In the genomic region with DNA sequence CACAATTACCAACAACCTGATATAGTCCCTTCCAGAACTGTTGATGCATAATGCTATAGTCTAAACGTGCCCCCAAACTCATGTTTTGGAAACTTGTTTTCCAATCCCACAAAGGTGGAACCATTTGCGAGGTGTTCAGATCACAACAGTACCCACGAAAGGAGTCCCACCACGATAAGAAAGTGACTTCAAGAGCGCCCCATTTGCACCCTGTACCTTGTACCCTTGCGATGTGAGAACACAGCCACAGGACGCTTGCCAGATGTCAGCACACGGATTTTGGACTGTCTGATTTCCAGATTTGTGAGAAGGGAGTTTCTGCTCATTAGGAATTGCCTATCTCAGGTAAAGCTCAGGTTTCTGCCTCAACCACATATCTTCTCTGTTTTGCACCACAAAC, we compare ENCODE assay signal across 20 mouse cellular contexts.
DNase-seq lines count a peak whose midpoint lies in the region; ATAC-seq lines count a peak whose summit lies in the region.
"Had no signal": no experiment of that assay in that cellular context is flagged by ENCODE, and none has a peak within 500 bp of the region (broad histone marks: within the 10 kb centered on the region; RNA-seq: fewer than 3 reads in every experiment).

No protein-coding gene starts in this region.

- H3K9me3 ChIP-seq in kidney, embryonic 15.5 days (replicated peaks): no peaks in the 10 kb centered on the region
- no peaks in the 10 kb centered on the region for H3K9me3 ChIP-seq in kidney, embryonic 16.5 days (ENCODE audit: low read length)
- H3K9me3 ChIP-seq: embryonic facial prominence, embryonic 12.5 days; forebrain, embryonic 15.5 days; heart, embryonic 10.5 days; heart, embryonic 15.5 days had no signal

- H3K4me2 ChIP-seq in kidney, embryonic 15.5 days: no peak overlapping the region
- no peak overlapping the region for H3K4me2 ChIP-seq in kidney, embryonic 16.5 days (replicated peaks; ENCODE audit: low read depth, low read length)
- H3K4me2 ChIP-seq: embryonic facial prominence, embryonic 12.5 days; forebrain, embryonic 15.5 days; heart, embryonic 15.5 days had no signal

- no peaks in the 10 kb centered on the region for H3K4me1 ChIP-seq in kidney, embryonic 15.5 days
- no peaks in the 10 kb centered on the region for H3K4me1 ChIP-seq in kidney, embryonic 16.5 days (ENCODE audit: insufficient read depth, low read length)
- H3K4me1 ChIP-seq: embryonic facial prominence, embryonic 12.5 days had no signal

- peak; percentile 69 for DNase-seq in kidney, adult 11 months
- peak; percentile 89 for DNase-seq in kidney, adult 9 months
- DNase-seq in kidney, postnatal 14 days: peak; percentile 46
- peak; percentile 76 to 81 for DNase-seq in kidney, postnatal 36 days
- DNase-seq: adrenal gland, postnatal 14 days; cerebellum, adult 11-12 months; cerebellum, adult 9-10 months; cerebellum, postnatal 25 days; gastrocnemius, postnatal 36 days; heart, adult 18-20 months; heart, postnatal 36 days had no signal

- no peak overlapping the region for H3K4me3 ChIP-seq in kidney, embryonic 15.5 days (replicated peaks)
- H3K4me3 ChIP-seq in kidney, embryonic 16.5 days (ENCODE audit: low read length): no peak overlapping the region
- H3K4me3 ChIP-seq: embryonic facial prominence, embryonic 12.5 days; forebrain, embryonic 15.5 days; heart, embryonic 10.5 days; heart, embryonic 15.5 days had no signal

- no peak overlapping the region for H3K9ac ChIP-seq in kidney, embryonic 15.5 days
- H3K9ac ChIP-seq in kidney, embryonic 16.5 days (replicated peaks; ENCODE audit: low read length): no peak overlapping the region
- H3K9ac ChIP-seq: embryonic facial prominence, embryonic 12.5 days; forebrain, embryonic 15.5 days; heart, embryonic 15.5 days had no signal

- no peaks in the 10 kb centered on the region for H3K27me3 ChIP-seq in kidney, embryonic 15.5 days
- H3K27me3 ChIP-seq in kidney, embryonic 16.5 days (ENCODE audit: insufficient read depth, low read length): no peaks in the 10 kb centered on the region
- H3K27me3 ChIP-seq: CH12.LX; embryonic facial prominence, embryonic 12.5 days; forebrain, embryonic 15.5 days; heart, embryonic 15.5 days; Patski had no signal

- no peak for ATAC-seq in kidney, embryonic 15.5 days (replicated peaks; ENCODE audit: low FRiP score)
- ATAC-seq in kidney, embryonic 16.5 days (ENCODE audit: low FRiP score, low TSS enrichment): no peak
- ATAC-seq: activated CD4-positive, CD25-positive, alpha-beta regulatory T cell, adult 4 months; forebrain, embryonic 15.5 days; Patski had no signal

- 93% methylated on average over 8 of the region's 8 CpGs for WGBS in kidney, embryonic 15.5 days
- 90% methylated on average over 8 of the region's 8 CpGs for WGBS in kidney, embryonic 16.5 days

- H3K36me3 ChIP-seq in kidney, embryonic 15.5 days: peaks cover 21% of the 10 kb centered on the region
- peaks cover 8% of the 10 kb centered on the region; the same call in 1 of the 2 replicates for H3K36me3 ChIP-seq in kidney, embryonic 16.5 days (ENCODE audit: insufficient read depth, low read length)
- H3K36me3 ChIP-seq: forebrain, embryonic 15.5 days; heart, embryonic 15.5 days had no signal

- no peak overlapping the region for H3K27ac ChIP-seq in kidney, embryonic 15.5 days
- no peak overlapping the region for H3K27ac ChIP-seq in kidney, embryonic 16.5 days (ENCODE audit: low read length)
- H3K27ac ChIP-seq: embryonic facial prominence, embryonic 12.5 days; forebrain, embryonic 15.5 days; heart, embryonic 10.5 days; heart, embryonic 15.5 days had no signal
